Mouse (Mus musculus) lung, adult 2 months (tissue): Measurements from ENCODE around the gene Tbc1d17.
A peak's percentile ranks its signal among the peaks of the same experiment; 100 is the strongest.

Experiments used
- CTCF ChIP-seq: fragments of 200-500 bp; IDR thresholded peaks from 2 replicates; pipeline ENCODE4 v1.5.1; 2011; ENCODE audit warnings: mild to moderate bottlenecking, low read length, control low read depth; ENCODE audit not compliant: insufficient read depth
- POLR2A ChIP-seq: fragments of 200-500 bp; IDR thresholded peaks from 2 replicates; pipeline ENCODE4 v1.6.1; 2011; ENCODE audit warnings: low read depth, mild to moderate bottlenecking, control low read depth, low read length, borderline replicate concordance; ENCODE audit errors: extremely low read depth

GRCm38 (mm10) chr7:44866276-44867009 lies 17.6 kb upstream of the Tbc1d17 start:
- peak; percentile 7; the same call in 1 of the 2 replicates for TF ChIP-seq CTCF
- TF ChIP-seq POLR2A, result peak; percentile 34; the same call in 1 of the 2 replicates
